Mouse (Mus musculus): ENCODE measurements at regions not wholly inside any gene's neighbourhood (a gene's known extent, or its start where the extent isn't known, plus 50 kb on each side); places are given as distances from the start of the nearest gene placed in this dataset.

DNA sequence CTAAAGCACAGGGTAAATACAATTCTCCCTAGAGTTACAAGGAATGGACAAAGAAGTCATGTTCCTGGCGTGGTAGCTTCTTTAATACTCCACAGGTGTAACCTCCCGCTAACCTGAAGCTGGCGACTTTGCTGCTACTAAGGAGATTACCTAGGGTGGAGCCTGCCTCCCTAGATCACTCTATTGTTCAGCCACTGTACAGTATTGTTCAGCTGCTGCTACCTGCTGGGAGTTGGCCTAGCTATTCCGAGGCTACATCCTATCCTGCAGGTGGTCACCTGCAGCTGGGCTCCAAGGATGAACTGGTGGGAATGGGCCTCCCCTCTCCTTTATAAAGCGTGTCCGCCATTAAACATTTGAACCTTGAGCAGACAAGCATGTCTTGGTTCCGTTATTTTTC lies 183.8 kb upstream of the Slc39a10 start:
- Histone ChIP-seq H3K9me3 (ENCODE audit: control insufficient read depth) (no peaks in the 10 kb centered on the region), H3K9ac (ENCODE audit: low read depth, low read length) (no peak overlapping the region), H3K4me2 (replicated peaks; ENCODE audit: low read depth) (no peak overlapping the region), H3K27ac (ENCODE audit: low read depth, low read length) (no peak overlapping the region), H3K4me3 (ENCODE audit: low read depth, low read length) (no peak overlapping the region), H3K36me3 (ENCODE audit: control insufficient read depth, insufficient read depth) (no peaks in the 10 kb centered on the region), H3K27me3 (replicated peaks; ENCODE audit: control insufficient read depth, insufficient read depth, low read length) (no peaks in the 10 kb centered on the region), H3K4me1 (replicated peaks; ENCODE audit: control insufficient read depth, insufficient read depth, low read length) (no peaks in the 10 kb centered on the region)
- ATAC-seq, result no peak
- TF ChIP-seq CTCF (IDR thresholded peaks at IDR 0.05; ENCODE audit: low read depth), result no peak
- 87% methylated on average over 7 of the region's 7 CpGs for WGBS

DNA sequence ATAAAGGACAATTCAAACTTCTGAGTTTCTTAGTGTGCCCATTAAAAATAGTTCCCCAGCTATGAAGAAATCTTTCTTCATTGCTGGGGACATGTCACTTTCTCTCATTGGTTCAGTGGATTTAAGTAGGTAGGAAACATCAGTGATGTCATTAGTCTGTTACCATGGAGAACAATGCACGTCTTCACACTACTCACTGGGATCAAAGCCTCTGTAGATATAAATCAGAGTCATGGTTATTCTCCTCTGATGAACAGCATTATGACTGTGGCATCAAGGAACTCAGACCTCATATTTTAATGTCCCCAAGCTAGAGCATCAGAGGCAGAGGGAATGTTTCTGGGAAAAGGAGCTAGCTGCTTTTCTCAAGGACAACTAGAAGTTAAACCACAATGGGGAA lies 165.5 kb upstream of the Slc39a10 start:
- Histone ChIP-seq H3K27me3 (replicated peaks; ENCODE audit: control insufficient read depth, insufficient read depth, low read length) (no peaks in the 10 kb centered on the region), H3K4me2 (replicated peaks; ENCODE audit: low read depth) (no peak overlapping the region), H3K36me3 (ENCODE audit: control insufficient read depth, insufficient read depth) (no peaks in the 10 kb centered on the region), H3K9me3 (ENCODE audit: control insufficient read depth) (no peaks in the 10 kb centered on the region), H3K4me1 (replicated peaks; ENCODE audit: control insufficient read depth, insufficient read depth, low read length) (no peaks in the 10 kb centered on the region), H3K27ac (ENCODE audit: low read depth, low read length) (no peak overlapping the region), H3K4me3 (ENCODE audit: low read depth, low read length) (no peak overlapping the region), H3K9ac (ENCODE audit: low read depth, low read length) (no peak overlapping the region)
- 67% methylated on average over 1 of the region's 1 CpGs for WGBS
- TF ChIP-seq CTCF (IDR thresholded peaks at IDR 0.05; ENCODE audit: low read depth), result no peak
- no peak for ATAC-seq

DNA sequence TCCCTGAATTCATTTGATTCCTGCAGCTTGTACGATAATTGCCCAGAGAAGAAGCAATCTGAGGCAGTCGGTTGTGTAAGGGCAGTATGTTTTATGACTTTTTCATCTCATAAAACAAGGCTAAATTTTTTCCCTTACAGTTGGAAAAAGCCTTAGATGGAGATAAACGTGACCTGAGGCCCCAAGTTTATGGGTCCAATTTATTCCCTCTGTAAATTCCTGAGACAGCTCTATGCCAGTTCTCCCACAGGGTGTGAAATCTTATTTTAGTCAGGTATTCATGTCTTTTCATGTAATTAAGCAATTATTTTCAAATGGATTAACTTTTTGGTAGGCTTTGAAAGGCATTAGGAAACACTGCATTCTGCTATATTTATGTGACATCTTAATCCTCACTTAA lies 164.7 kb upstream of the Slc39a10 start:
- H3K27me3 ChIP-seq (replicated peaks; ENCODE audit: control insufficient read depth, insufficient read depth, low read length), result no peaks in the 10 kb centered on the region
- no peaks in the 10 kb centered on the region for H3K36me3 ChIP-seq (ENCODE audit: control insufficient read depth, insufficient read depth)
- no peak overlapping the region for H3K27ac ChIP-seq (ENCODE audit: low read depth, low read length)
- H3K9ac ChIP-seq (ENCODE audit: low read depth, low read length), result no peak overlapping the region
- no peak for TF ChIP-seq CTCF (IDR thresholded peaks at IDR 0.05; ENCODE audit: low read depth)
- WGBS, result 37% methylated on average over 3 of the region's 3 CpGs
- H3K9me3 ChIP-seq (ENCODE audit: control insufficient read depth), result no peaks in the 10 kb centered on the region
- no peak overlapping the region for H3K4me3 ChIP-seq (ENCODE audit: low read depth, low read length)
- no peak for ATAC-seq
- no peaks in the 10 kb centered on the region for H3K4me1 ChIP-seq (replicated peaks; ENCODE audit: control insufficient read depth, insufficient read depth, low read length)
- no peak overlapping the region for H3K4me2 ChIP-seq (replicated peaks; ENCODE audit: low read depth)

DNA sequence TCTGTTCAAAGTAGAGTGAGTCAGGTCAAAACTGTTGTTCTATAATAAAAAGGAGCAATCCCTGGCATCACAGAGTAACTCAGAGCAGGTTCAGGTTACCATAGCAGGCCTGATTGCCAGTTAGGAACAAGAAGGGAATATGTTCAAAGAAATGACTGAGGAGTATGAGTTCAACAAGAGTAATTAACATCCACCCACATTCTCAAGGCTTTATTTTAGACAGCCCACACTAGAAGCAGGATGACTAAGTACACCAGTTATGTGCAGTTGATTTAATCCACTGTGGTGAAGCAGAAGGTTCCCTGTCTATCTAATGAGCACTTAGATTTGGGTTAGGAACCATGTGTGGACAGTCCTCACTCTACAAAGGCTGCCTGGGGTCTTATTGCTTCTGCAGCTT lies 158.5 kb upstream of the Slc39a10 start:
- no peak overlapping the region for H3K9ac ChIP-seq (ENCODE audit: low read depth, low read length)
- ATAC-seq, result no peak
- H3K4me1 ChIP-seq (replicated peaks; ENCODE audit: control insufficient read depth, insufficient read depth, low read length), result no peaks in the 10 kb centered on the region
- no peak for TF ChIP-seq CTCF (IDR thresholded peaks at IDR 0.05; ENCODE audit: low read depth)
- no peaks in the 10 kb centered on the region for H3K27me3 ChIP-seq (replicated peaks; ENCODE audit: control insufficient read depth, insufficient read depth, low read length)
- no peak overlapping the region for H3K4me3 ChIP-seq (ENCODE audit: low read depth, low read length)
- H3K36me3 ChIP-seq (ENCODE audit: control insufficient read depth, insufficient read depth), result no peaks in the 10 kb centered on the region
- no peaks in the 10 kb centered on the region for H3K9me3 ChIP-seq (ENCODE audit: control insufficient read depth)
- H3K4me2 ChIP-seq (replicated peaks; ENCODE audit: low read depth), result no peak overlapping the region
- no peak overlapping the region for H3K27ac ChIP-seq (ENCODE audit: low read depth, low read length)

DNA sequence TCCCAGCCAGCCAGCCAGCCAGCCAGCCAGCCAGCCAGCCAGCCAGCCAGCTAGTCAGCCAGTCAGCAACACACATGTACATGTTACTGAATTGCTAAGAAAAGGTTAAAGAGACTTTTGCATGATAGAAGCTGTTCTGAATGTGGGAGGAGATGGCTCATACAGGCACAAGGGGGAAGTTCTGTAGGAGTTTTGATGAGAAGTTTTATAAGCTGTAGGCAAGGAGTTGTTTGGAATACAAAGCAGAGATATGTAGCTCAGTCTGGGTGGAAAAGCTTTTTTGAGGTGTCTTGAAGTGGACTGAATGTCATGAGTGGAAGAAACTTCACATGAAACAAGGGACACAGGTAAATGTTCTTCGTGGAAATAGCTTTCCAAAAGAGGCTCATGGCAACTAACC lies 157.8 kb upstream of the Slc39a10 start:
- Histone ChIP-seq H3K36me3 (ENCODE audit: control insufficient read depth, insufficient read depth) (no peaks in the 10 kb centered on the region), H3K27me3 (replicated peaks; ENCODE audit: control insufficient read depth, insufficient read depth, low read length) (no peaks in the 10 kb centered on the region), H3K9ac (ENCODE audit: low read depth, low read length) (no peak overlapping the region), H3K4me2 (replicated peaks; ENCODE audit: low read depth) (no peak overlapping the region), H3K9me3 (ENCODE audit: control insufficient read depth) (no peaks in the 10 kb centered on the region), H3K4me1 (replicated peaks; ENCODE audit: control insufficient read depth, insufficient read depth, low read length) (no peaks in the 10 kb centered on the region), H3K4me3 (ENCODE audit: low read depth, low read length) (no peak overlapping the region), H3K27ac (ENCODE audit: low read depth, low read length) (no peak overlapping the region)
- ATAC-seq, result no peak
- no peak for TF ChIP-seq CTCF (IDR thresholded peaks at IDR 0.05; ENCODE audit: low read depth)
- WGBS, result 63% methylated on average over 1 of the region's 1 CpGs

- Histone ChIP-seq H3K36me3 (ENCODE audit: control insufficient read depth, insufficient read depth) (no peaks in the 10 kb centered on the region), H3K4me3 (ENCODE audit: low read depth, low read length) (no peak overlapping the region), H3K4me1 (replicated peaks; ENCODE audit: control insufficient read depth, insufficient read depth, low read length) (no peaks in the 10 kb centered on the region), H3K4me2 (replicated peaks; ENCODE audit: low read depth) (no peak overlapping the region), H3K27ac (ENCODE audit: low read depth, low read length) (no peak overlapping the region), H3K9me3 (ENCODE audit: control insufficient read depth) (no peaks in the 10 kb centered on the region), H3K27me3 (replicated peaks; ENCODE audit: control insufficient read depth, insufficient read depth, low read length) (no peaks in the 10 kb centered on the region), H3K9ac (ENCODE audit: low read depth, low read length) (no peak overlapping the region)
- no peak for TF ChIP-seq CTCF (IDR thresholded peaks at IDR 0.05; ENCODE audit: low read depth)
- no peak for ATAC-seq
- WGBS, result 82% methylated on average over 2 of the region's 2 CpGs
Observed at GRCm38 (mm10) chr1:47037576-47037975, 144.9 kb upstream of the Slc39a10 start.

GRCm38 (mm10) chr1:47019356-47019755 lies 126.7 kb upstream of the Slc39a10 start:
- Histone ChIP-seq H3K27ac (ENCODE audit: low read depth, low read length) (no peak overlapping the region), H3K4me3 (ENCODE audit: low read depth, low read length) (no peak overlapping the region), H3K4me1 (replicated peaks; ENCODE audit: control insufficient read depth, insufficient read depth, low read length) (no peaks in the 10 kb centered on the region), H3K9me3 (ENCODE audit: control insufficient read depth) (no peaks in the 10 kb centered on the region), H3K27me3 (replicated peaks; ENCODE audit: control insufficient read depth, insufficient read depth, low read length) (no peaks in the 10 kb centered on the region), H3K9ac (ENCODE audit: low read depth, low read length) (no peak overlapping the region), H3K36me3 (ENCODE audit: control insufficient read depth, insufficient read depth) (no peaks in the 10 kb centered on the region), H3K4me2 (replicated peaks; ENCODE audit: low read depth) (no peak overlapping the region)
- TF ChIP-seq CTCF (IDR thresholded peaks at IDR 0.05; ENCODE audit: low read depth), result no peak
- WGBS, result 9% methylated on average over 1 of the region's 1 CpGs
- ATAC-seq, result no peak

All from intestine, postnatal 0 days (tissue).